Mouse (Mus musculus): Measurements from ENCODE around the gene Myh14. TPM values are rescaled to one million over a fixed set of nuclear protein-coding genes. Genes with fewer than 3 reads are reported as not detected.

Myh14 gene
- polyA plus RNA-seq, 1 experiment, result under 0.01 TPM

DNA sequence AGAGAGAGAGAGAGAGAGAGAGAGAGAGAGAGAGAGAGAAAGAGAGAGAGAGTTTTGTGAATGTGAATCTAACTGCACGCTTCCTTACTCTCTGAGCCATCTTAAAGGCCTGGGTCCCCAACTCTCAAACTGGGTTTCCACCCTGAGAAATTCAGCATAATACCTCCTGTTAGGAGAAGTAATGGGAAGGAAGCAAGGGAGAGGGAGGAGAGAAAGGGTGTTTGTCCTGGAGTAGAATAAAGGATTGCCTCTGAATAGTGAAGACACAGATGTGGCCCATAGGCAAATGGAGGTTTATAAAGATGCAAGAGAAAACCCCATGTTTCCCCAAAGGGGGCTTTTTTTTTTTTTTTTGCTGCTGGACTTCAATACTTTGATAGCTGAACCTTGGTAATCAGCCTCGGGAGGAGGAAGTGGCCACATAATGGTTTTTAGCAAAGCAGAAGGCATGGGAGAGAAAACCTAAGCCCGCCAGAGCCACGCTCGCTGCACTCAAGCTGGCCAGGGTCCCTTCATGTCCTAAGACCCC, 97.6 kb downstream of the Myh14 start:
- Histone ChIP-seq H3K4me3 (replicated peaks) (no peak overlapping the region), H3K27me3 (ENCODE audit: control insufficient read depth) (peaks cover 5% of the 10 kb centered on the region), H3K4me1 (ENCODE audit: control insufficient read depth) (no peaks in the 10 kb centered on the region), H3K9me3 (ENCODE audit: control insufficient read depth, low read length) (no peaks in the 10 kb centered on the region), H3K36me3 (ENCODE audit: control insufficient read depth) (no peaks in the 10 kb centered on the region)
- no peak for TF ChIP-seq TAL1 (IDR thresholded peaks at IDR 0.05; ENCODE audit: low read length)
- no peak for TF ChIP-seq GATA1 (IDR thresholded peaks at IDR 0.05; ENCODE audit: low read length)

DNA sequence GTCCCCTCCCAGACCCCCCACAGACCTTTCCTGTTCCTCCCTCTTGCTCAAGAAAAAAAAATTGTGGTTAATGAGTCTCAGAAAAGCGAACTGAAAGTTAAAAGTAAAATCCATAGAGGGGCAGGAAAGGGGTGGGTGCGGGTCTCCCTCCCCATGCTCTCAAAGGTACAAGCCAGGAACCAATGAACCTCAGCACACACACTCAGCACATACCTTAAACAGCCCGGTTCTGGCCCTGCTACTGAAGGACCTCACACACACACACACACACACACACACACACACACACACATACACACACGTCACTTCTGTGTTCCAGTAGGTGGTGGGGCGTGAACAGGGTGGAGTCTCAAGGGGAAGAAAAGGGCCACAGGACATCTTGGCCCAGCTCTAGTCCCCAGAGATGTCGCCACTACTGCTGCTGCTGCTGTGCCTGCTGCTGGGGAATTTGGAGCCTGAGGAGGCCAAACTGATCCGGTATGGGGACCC, 98.4 kb downstream of the Myh14 start, which contains the start of gene Napsa:
TSS of gene Napsa (plus strand) at position 168 of the 489 bp plus-strand sequence.
- H3K36me3 ChIP-seq (ENCODE audit: control insufficient read depth), result no peaks in the 10 kb centered on the region
- H3K4me1 ChIP-seq (ENCODE audit: control insufficient read depth), result no peaks in the 10 kb centered on the region
- no peak within 1 kb of the TSS for H3K4me3 ChIP-seq (replicated peaks)
- TF ChIP-seq GATA1 (IDR thresholded peaks at IDR 0.05; ENCODE audit: low read length) (no peak), TAL1 (IDR thresholded peaks at IDR 0.05; ENCODE audit: low read length) (no peak)
- H3K27me3 ChIP-seq (ENCODE audit: control insufficient read depth), result peaks cover 5% of the 10 kb centered on the region
- no peaks in the 10 kb centered on the region for H3K9me3 ChIP-seq (ENCODE audit: control insufficient read depth, low read length)

DNA sequence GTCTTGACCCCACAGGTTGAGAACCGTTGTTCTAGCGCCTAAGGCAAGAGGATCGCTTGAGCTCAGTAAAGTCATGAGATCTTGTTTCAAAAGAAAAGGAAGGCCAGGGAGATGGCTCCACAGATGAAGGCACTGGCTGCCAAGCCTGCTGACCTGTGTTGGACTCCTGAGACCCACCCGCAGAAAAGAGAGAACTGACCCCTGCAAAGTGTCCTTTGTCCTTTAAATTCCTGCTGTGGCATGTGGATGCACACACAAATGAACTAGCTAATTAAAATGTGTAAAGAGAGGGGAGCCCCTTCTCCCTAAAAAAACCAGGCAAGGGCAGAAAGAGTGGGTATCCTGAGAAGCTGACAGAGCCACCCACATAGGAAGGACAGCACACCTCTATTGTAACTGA, 98.8 kb downstream of the Myh14 start:
- H3K9me3 ChIP-seq (ENCODE audit: control insufficient read depth, low read length), result no peaks in the 10 kb centered on the region
- H3K4me1 ChIP-seq (ENCODE audit: control insufficient read depth), result no peaks in the 10 kb centered on the region
- H3K4me3 ChIP-seq (replicated peaks), result no peak overlapping the region
- no peak for TF ChIP-seq TAL1 (IDR thresholded peaks at IDR 0.05; ENCODE audit: low read length)
- TF ChIP-seq GATA1 (IDR thresholded peaks at IDR 0.05; ENCODE audit: low read length), result no peak
- H3K36me3 ChIP-seq (ENCODE audit: control insufficient read depth), result no peaks in the 10 kb centered on the region
- H3K27me3 ChIP-seq (ENCODE audit: control insufficient read depth), result peaks cover 5% of the 10 kb centered on the region

DNA sequence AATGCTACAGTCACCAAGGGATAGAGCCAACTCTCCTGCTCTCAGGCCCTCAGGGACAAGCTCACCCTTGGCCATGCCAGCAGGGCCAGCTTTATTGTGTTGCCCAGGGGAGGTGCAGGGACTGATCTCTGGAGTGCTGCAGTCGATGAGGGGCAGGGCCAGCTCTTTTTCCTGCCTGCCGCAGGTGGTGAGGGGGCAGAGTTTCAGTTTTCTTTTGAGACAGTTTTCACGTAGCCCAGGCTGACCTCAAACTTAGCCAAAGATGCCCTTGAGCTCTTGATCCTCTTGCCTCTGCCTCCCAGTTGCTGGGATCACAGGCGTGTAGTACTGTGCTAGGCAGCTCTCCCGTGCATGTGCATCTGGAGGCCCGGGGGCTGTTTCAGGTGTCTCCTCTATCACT, 99.7 kb downstream of the Myh14 start:
- Histone ChIP-seq H3K27me3 (ENCODE audit: control insufficient read depth) (peaks cover 5% of the 10 kb centered on the region), H3K9me3 (ENCODE audit: control insufficient read depth, low read length) (no peaks in the 10 kb centered on the region), H3K4me3 (replicated peaks) (no peak overlapping the region), H3K36me3 (ENCODE audit: control insufficient read depth) (no peaks in the 10 kb centered on the region), H3K4me1 (ENCODE audit: control insufficient read depth) (no peaks in the 10 kb centered on the region)
- no peak for TF ChIP-seq TAL1 (IDR thresholded peaks at IDR 0.05; ENCODE audit: low read length)
- TF ChIP-seq GATA1 (IDR thresholded peaks at IDR 0.05; ENCODE audit: low read length), result no peak

GRCm38 (mm10) chr7:44568803-44569202, 101.8 kb downstream of the Myh14 start:
- Histone ChIP-seq H3K36me3 (ENCODE audit: control insufficient read depth) (no peaks in the 10 kb centered on the region), H3K27me3 (ENCODE audit: control insufficient read depth) (peaks cover 7% of the 10 kb centered on the region), H3K9me3 (ENCODE audit: control insufficient read depth, low read length) (no peaks in the 10 kb centered on the region), H3K4me1 (ENCODE audit: control insufficient read depth) (no peaks in the 10 kb centered on the region), H3K4me3 (replicated peaks) (no peak overlapping the region)
- TF ChIP-seq TAL1 (IDR thresholded peaks at IDR 0.05; ENCODE audit: low read length), result no peak
- no peak for TF ChIP-seq GATA1 (IDR thresholded peaks at IDR 0.05; ENCODE audit: low read length)

DNA sequence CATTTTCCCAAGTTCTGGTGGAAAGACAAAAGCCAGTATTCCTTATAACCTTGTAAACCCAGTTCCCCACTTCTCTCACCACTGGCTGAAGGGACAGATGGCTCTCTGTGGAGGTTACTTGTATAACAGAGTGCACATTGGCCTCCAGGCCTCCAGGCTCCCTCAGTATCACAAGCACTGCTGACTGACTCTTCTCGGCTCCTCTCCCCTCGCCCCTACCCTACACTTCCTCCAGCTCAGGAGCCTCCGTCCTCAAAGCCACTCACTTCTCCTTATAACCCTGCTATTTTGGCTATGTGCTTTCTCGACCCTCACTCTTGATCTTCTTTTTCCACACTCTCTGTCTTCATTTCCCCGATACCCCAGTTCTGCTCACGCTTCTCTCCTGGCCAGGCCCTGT, 105.2 kb downstream of the Myh14 start:
- H3K4me1 ChIP-seq (ENCODE audit: control insufficient read depth), result no peaks in the 10 kb centered on the region
- no peak overlapping the region for H3K4me3 ChIP-seq (replicated peaks)
- H3K9me3 ChIP-seq (ENCODE audit: control insufficient read depth, low read length), result no peaks in the 10 kb centered on the region
- H3K27me3 ChIP-seq (ENCODE audit: control insufficient read depth), result peaks cover 3% of the 10 kb centered on the region; the same call in 1 of the 2 replicates
- no peak for TF ChIP-seq GATA1 (IDR thresholded peaks at IDR 0.05; ENCODE audit: low read length)
- no peak for TF ChIP-seq TAL1 (IDR thresholded peaks at IDR 0.05; ENCODE audit: low read length)
- no peaks in the 10 kb centered on the region for H3K36me3 ChIP-seq (ENCODE audit: control insufficient read depth)

- Histone ChIP-seq H3K9me3 (ENCODE audit: control insufficient read depth, low read length) (no peaks in the 10 kb centered on the region), H3K4me3 (replicated peaks) (no peak overlapping the region), H3K36me3 (ENCODE audit: control insufficient read depth) (no peaks in the 10 kb centered on the region), H3K27me3 (ENCODE audit: control insufficient read depth) (peaks cover 3% of the 10 kb centered on the region; the same call in 1 of the 2 replicates), H3K4me1 (ENCODE audit: control insufficient read depth) (no peaks in the 10 kb centered on the region)
- TF ChIP-seq TAL1 (IDR thresholded peaks at IDR 0.05; ENCODE audit: low read length) (no peak), GATA1 (IDR thresholded peaks at IDR 0.05; ENCODE audit: low read length) (no peak)
Observed at GRCm38 (mm10) chr7:44564486-44564885, 106.2 kb downstream of the Myh14 start.

- H3K4me1 ChIP-seq (ENCODE audit: control insufficient read depth), result no peaks in the 10 kb centered on the region
- no peaks in the 10 kb centered on the region for H3K9me3 ChIP-seq (ENCODE audit: control insufficient read depth, low read length)
- H3K36me3 ChIP-seq (ENCODE audit: control insufficient read depth), result no peaks in the 10 kb centered on the region
- H3K4me3 ChIP-seq (replicated peaks), result no peak overlapping the region
- H3K27me3 ChIP-seq (ENCODE audit: control insufficient read depth), result 0 out of 2 replicates have a peak, but pooled peaks cover 3% of the 10 kb centered on the region
- TF ChIP-seq GATA1 (IDR thresholded peaks at IDR 0.05; ENCODE audit: low read length) (no peak), TAL1 (IDR thresholded peaks at IDR 0.05; ENCODE audit: low read length) (no peak)
Observed at GRCm38 (mm10) chr7:44563284-44563683, 107.4 kb downstream of the Myh14 start.

DNA sequence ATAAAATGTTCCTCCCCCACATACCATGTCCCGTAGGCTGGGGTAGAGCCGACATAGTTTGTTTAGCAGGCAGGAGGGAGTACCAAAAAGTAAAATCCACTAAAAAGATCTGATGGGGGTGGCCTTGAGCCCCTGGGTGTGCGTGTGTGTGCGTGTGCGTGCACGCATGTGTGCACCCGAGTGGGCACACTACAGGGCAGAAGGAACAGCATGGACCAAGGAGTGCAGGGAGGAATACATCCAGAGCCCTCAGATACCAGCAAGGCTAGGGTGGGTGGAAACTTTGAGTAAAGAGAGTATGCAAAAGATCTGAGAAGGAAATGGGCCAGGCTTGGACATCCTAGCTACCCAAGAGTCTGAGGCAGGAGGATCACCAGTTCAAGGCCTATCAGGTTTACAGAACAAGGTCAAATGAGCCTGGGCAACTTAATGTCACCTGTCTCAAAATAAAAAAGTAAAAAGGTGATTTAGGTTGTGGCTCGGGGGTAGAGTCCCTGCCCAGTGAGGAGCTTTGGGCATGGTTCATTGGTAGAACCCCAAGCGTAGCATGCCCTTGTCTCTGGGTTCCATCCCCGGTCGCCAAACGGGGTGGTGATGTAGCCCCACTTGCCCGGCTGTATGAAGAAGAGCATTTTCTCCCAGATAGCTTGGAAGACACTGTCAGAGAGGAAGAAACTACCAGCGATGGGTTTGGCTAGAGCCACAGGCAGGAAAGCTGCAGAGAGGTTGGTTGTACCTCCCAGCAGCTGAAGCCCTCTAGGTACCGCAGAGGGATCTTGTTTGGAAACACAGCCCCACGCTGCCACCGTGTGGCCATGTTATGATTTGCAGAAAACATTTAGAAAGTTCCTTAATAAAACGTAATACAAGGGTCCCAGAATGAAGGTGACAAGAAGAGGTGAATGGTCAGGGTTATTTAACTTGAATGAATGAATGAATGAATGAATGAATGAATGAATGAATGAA, 109.9 kb downstream of the Myh14 start:
- peaks cover 2% of the 10 kb centered on the region; the same call in 1 of the 2 replicates for H3K27me3 ChIP-seq (ENCODE audit: control insufficient read depth)
- TF ChIP-seq TAL1 (IDR thresholded peaks at IDR 0.05; ENCODE audit: low read length) (no peak), GATA1 (IDR thresholded peaks at IDR 0.05; ENCODE audit: low read length) (no peak)
- H3K9me3 ChIP-seq (ENCODE audit: control insufficient read depth, low read length), result no peaks in the 10 kb centered on the region
- H3K4me3 ChIP-seq (replicated peaks), result no peak overlapping the region
- no peaks in the 10 kb centered on the region for H3K36me3 ChIP-seq (ENCODE audit: control insufficient read depth)
- H3K4me1 ChIP-seq (ENCODE audit: control insufficient read depth), result peaks cover 8% of the 10 kb centered on the region
